Mouse (Mus musculus): Measurements from ENCODE around the gene Car6. TPM values are rescaled to one million over a fixed set of nuclear protein-coding genes. Genes with fewer than 3 reads are reported as not detected.
A peak's percentile ranks its signal among the peaks of the same experiment; 100 is the strongest.

Car6 gene
- polyA plus RNA-seq, 1 experiment from 2014 or later = not detected

- no peak overlapping the region for H3K4me2 ChIP-seq
- no peak overlapping the region for H3K4me3 ChIP-seq (replicated peaks)
- 47% methylated on average over 7 of the region's 7 CpGs for WGBS (ENCODE audit: insufficient replicate concordance)
- H3K4me1 ChIP-seq (replicated peaks) = peaks cover 24% of the 10 kb centered on the region
- H3K36me3 ChIP-seq (replicated peaks) = no peaks in the 10 kb centered on the region
- no peaks in the 10 kb centered on the region for H3K27me3 ChIP-seq
- ATAC-seq (ENCODE audit: insufficient read depth) = no peak
- no peaks in the 10 kb centered on the region for H3K9me3 ChIP-seq (replicated peaks)
- H3K27ac ChIP-seq (replicated peaks) = no peak overlapping the region
- H3K9ac ChIP-seq = no peak overlapping the region
These were observed 27.6 kb upstream of the Car6 start for GRCm38 (mm10) chr4:150228581-150229348.

GRCm38 (mm10) chr4:150226818-150227688 is 25.9 kb upstream of the Car6 start:
- H3K27me3 ChIP-seq = no peaks in the 10 kb centered on the region
- H3K4me2 ChIP-seq = no peak overlapping the region
- H3K36me3 ChIP-seq (replicated peaks) = no peaks in the 10 kb centered on the region
- H3K4me3 ChIP-seq (replicated peaks) = no peak overlapping the region
- peaks cover 24% of the 10 kb centered on the region for H3K4me1 ChIP-seq (replicated peaks)
- H3K27ac ChIP-seq (replicated peaks) = no peak overlapping the region
- ATAC-seq (ENCODE audit: insufficient read depth) = no peak
- no peaks in the 10 kb centered on the region for H3K9me3 ChIP-seq (replicated peaks)
- no peak overlapping the region for H3K9ac ChIP-seq
- 37% methylated on average over 7 of the region's 7 CpGs for WGBS (ENCODE audit: insufficient replicate concordance)

GRCm38 (mm10) chr4:150225700-150226099 is 24.6 kb upstream of the Car6 start:
- Histone ChIP-seq H3K36me3 (replicated peaks) (no peaks in the 10 kb centered on the region), H3K4me2 (no peak overlapping the region), H3K9me3 (replicated peaks) (no peaks in the 10 kb centered on the region), H3K4me3 (replicated peaks) (no peak overlapping the region), H3K9ac (no peak overlapping the region), H3K4me1 (replicated peaks) (peaks cover 32% of the 10 kb centered on the region), H3K27me3 (no peaks in the 10 kb centered on the region), H3K27ac (replicated peaks) (no peak overlapping the region)
- WGBS (ENCODE audit: insufficient replicate concordance) = 76% methylated on average over 1 of the region's 1 CpGs
- no peak for ATAC-seq (ENCODE audit: insufficient read depth)

- H3K27me3 ChIP-seq = no peaks in the 10 kb centered on the region
- no peaks in the 10 kb centered on the region for H3K36me3 ChIP-seq (replicated peaks)
- ATAC-seq (ENCODE audit: insufficient read depth) = no peak
- 56% methylated on average over 4 of the region's 4 CpGs for WGBS (ENCODE audit: insufficient replicate concordance)
- H3K4me2 ChIP-seq = no peak overlapping the region
- no peak overlapping the region for H3K9ac ChIP-seq
- peaks cover 36% of the 10 kb centered on the region for H3K4me1 ChIP-seq (replicated peaks)
- H3K27ac ChIP-seq (replicated peaks) = no peak overlapping the region
- no peaks in the 10 kb centered on the region for H3K9me3 ChIP-seq (replicated peaks)
- no peak overlapping the region for H3K4me3 ChIP-seq (replicated peaks)
These were observed 22.7 kb upstream of the Car6 start for GRCm38 (mm10) chr4:150223830-150224229.

- ATAC-seq (ENCODE audit: insufficient read depth) = peak; percentile 29
- Histone ChIP-seq H3K36me3 (replicated peaks) (no peaks in the 10 kb centered on the region), H3K9ac (no peak overlapping the region), H3K4me2 (peak overlapping the region; percentile 57), H3K27me3 (no peaks in the 10 kb centered on the region), H3K27ac (replicated peaks) (peak overlapping the region; percentile 63), H3K9me3 (replicated peaks) (no peaks in the 10 kb centered on the region), H3K4me3 (replicated peaks) (peak overlapping the region; percentile 20; the same call in 1 of the 2 replicates), H3K4me1 (replicated peaks) (peaks cover 24% of the 10 kb centered on the region)
- 36% methylated on average over 10 of the region's 10 CpGs for WGBS (ENCODE audit: insufficient replicate concordance)
These were observed 20.0 kb upstream of the Car6 start for GRCm38 (mm10) chr4:150221017-150221640.

GRCm38 (mm10) chr4:150220584-150220983 is 19.5 kb upstream of the Car6 start:
- H3K9ac ChIP-seq = no peak overlapping the region
- WGBS (ENCODE audit: insufficient replicate concordance) = 26% methylated on average over 11 of the region's 11 CpGs
- peaks cover 24% of the 10 kb centered on the region for H3K4me1 ChIP-seq (replicated peaks)
- H3K27me3 ChIP-seq = no peaks in the 10 kb centered on the region
- H3K4me3 ChIP-seq (replicated peaks) = peak overlapping the region; percentile 20; the same call in 1 of the 2 replicates
- ATAC-seq (ENCODE audit: insufficient read depth) = peak; percentile 81
- H3K36me3 ChIP-seq (replicated peaks) = no peaks in the 10 kb centered on the region
- H3K27ac ChIP-seq (replicated peaks) = peak overlapping the region; percentile 63
- H3K9me3 ChIP-seq (replicated peaks) = no peaks in the 10 kb centered on the region
- H3K4me2 ChIP-seq = peak overlapping the region; percentile 57

- no peak for ATAC-seq (ENCODE audit: insufficient read depth)
- Histone ChIP-seq H3K4me2 (no peak overlapping the region), H3K36me3 (replicated peaks) (no peaks in the 10 kb centered on the region), H3K27ac (replicated peaks) (peak overlapping the region; percentile 48; the same call in 1 of the 2 replicates), H3K4me1 (replicated peaks) (peaks cover 24% of the 10 kb centered on the region), H3K4me3 (replicated peaks) (no peak overlapping the region), H3K9ac (no peak overlapping the region), H3K9me3 (replicated peaks) (no peaks in the 10 kb centered on the region), H3K27me3 (no peaks in the 10 kb centered on the region)
- 62% methylated on average over 9 of the region's 9 CpGs for WGBS (ENCODE audit: insufficient replicate concordance)
These were observed 18.6 kb upstream of the Car6 start for GRCm38 (mm10) chr4:150219501-150220292.

GRCm38 (mm10) chr4:150217935-150218334 is 16.8 kb upstream of the Car6 start:
- no peak overlapping the region for H3K9ac ChIP-seq
- no peak overlapping the region for H3K27ac ChIP-seq (replicated peaks)
- WGBS (ENCODE audit: insufficient replicate concordance) = 77% methylated on average over 1 of the region's 1 CpGs
- H3K9me3 ChIP-seq (replicated peaks) = no peaks in the 10 kb centered on the region
- no peaks in the 10 kb centered on the region for H3K36me3 ChIP-seq (replicated peaks)
- H3K4me3 ChIP-seq (replicated peaks) = no peak overlapping the region
- H3K4me1 ChIP-seq (replicated peaks) = peaks cover 31% of the 10 kb centered on the region
- H3K4me2 ChIP-seq = no peak overlapping the region
- no peaks in the 10 kb centered on the region for H3K27me3 ChIP-seq
- no peak for ATAC-seq (ENCODE audit: insufficient read depth)

- no peaks in the 10 kb centered on the region for H3K27me3 ChIP-seq
- ATAC-seq (ENCODE audit: insufficient read depth) = no peak
- WGBS (ENCODE audit: insufficient replicate concordance) = 11% methylated on average over 5 of the region's 5 CpGs
- H3K27ac ChIP-seq (replicated peaks) = no peak overlapping the region; the same call in 1 of the 2 replicates
- H3K4me2 ChIP-seq = no peak overlapping the region
- H3K9ac ChIP-seq = no peak overlapping the region
- no peaks in the 10 kb centered on the region for H3K36me3 ChIP-seq (replicated peaks)
- H3K4me3 ChIP-seq (replicated peaks) = no peak overlapping the region
- H3K4me1 ChIP-seq (replicated peaks) = peaks cover 39% of the 10 kb centered on the region
- no peaks in the 10 kb centered on the region for H3K9me3 ChIP-seq (replicated peaks)
These were observed 16.0 kb upstream of the Car6 start for GRCm38 (mm10) chr4:150217042-150217554.

- Histone ChIP-seq H3K27me3 (no peaks in the 10 kb centered on the region), H3K9me3 (replicated peaks) (no peaks in the 10 kb centered on the region), H3K4me3 (replicated peaks) (no peak overlapping the region), H3K9ac (no peak overlapping the region), H3K36me3 (replicated peaks) (no peaks in the 10 kb centered on the region), H3K27ac (replicated peaks) (no peak overlapping the region), H3K4me1 (replicated peaks) (peaks cover 38% of the 10 kb centered on the region), H3K4me2 (no peak overlapping the region)
- 76% methylated on average over 6 of the region's 6 CpGs for WGBS (ENCODE audit: insufficient replicate concordance)
- no peak for ATAC-seq (ENCODE audit: insufficient read depth)
These were observed 15.3 kb upstream of the Car6 start for GRCm38 (mm10) chr4:150216423-150216822.

All from liver, embryonic 15.5 days (tissue).